Mouse (Mus musculus) stomach, embryonic 16.5 days (tissue): Measurements from ENCODE around the gene Tmem37. TPM values are rescaled to one million over a fixed set of nuclear protein-coding genes. Genes with fewer than 3 reads are reported as not detected.

Experiments
- ATAC-seq: fragments of 200-750 bp; cut with Nextera tagmentation; 2 replicates; pipeline ENCODE4 v1.8.0; 2017; ENCODE audit warnings: moderate number of reproducible peaks, moderate TSS enrichment; ENCODE audit not compliant: insufficient read depth, low FRiP score
- H3K27ac ChIP-seq: fragments of 300-500 bp; sonication (generic); 2 replicates; pipeline ENCODE4 v1.5.1; 2014; ENCODE audit warnings: low read length
- H3K27me3 ChIP-seq: fragments of 300-500 bp; sonication (generic); 2 replicates; pipeline ENCODE4 v1.6.1; 2014; ENCODE audit warnings: low read length, control low read depth, mixed read lengths; ENCODE audit not compliant: control insufficient read depth, insufficient read depth
- H3K36me3 ChIP-seq: fragments of 300-500 bp; sonication (generic); 2 replicates; pipeline ENCODE4 v1.6.1; 2014; ENCODE audit warnings: low read length; ENCODE audit not compliant: control insufficient read depth, insufficient read depth
- H3K4me1 ChIP-seq: fragments of 300-500 bp; sonication (generic); 2 replicates; pipeline ENCODE4 v1.6.1; 2014; ENCODE audit warnings: low read length, control low read depth, mixed read lengths; ENCODE audit not compliant: control insufficient read depth, insufficient read depth
- H3K4me2 ChIP-seq: fragments of 300-500 bp; sonication (generic); 2 replicates; pipeline ENCODE4 v1.6.1; 2014; ENCODE audit warnings: low read depth, low read length, mixed read lengths
- H3K4me3 ChIP-seq: fragments of 300-500 bp; sonication (generic); replicated peaks from 2 replicates; pipeline ENCODE4 v1.5.1; 2014; ENCODE audit warnings: mild to moderate bottlenecking, low read length
- H3K9ac ChIP-seq: fragments of 300-500 bp; sonication (generic); 2 replicates; pipeline ENCODE4 v1.6.1; 2014; ENCODE audit warnings: low read length
- H3K9me3 ChIP-seq: fragments of 300-500 bp; sonication (generic); replicated peaks from 2 replicates; pipeline ENCODE4 v1.6.1; 2016; ENCODE audit warnings: low read length, control low read depth; ENCODE audit not compliant: control insufficient read depth
- WGBS: fragments of 180-500 bp; shearing (Covaris S2); extraction: QIAGEN DNeasy Blood & Tissue Kit; methylation state at CpG from one replicate; pipeline ENCODE4 v1.1.7; 2014; 5-methylcytosine and 5-hydroxymethylcytosine counted together
- polyA plus RNA-seq: library from polyadenylated mRNA; unstranded; fragments of >200 nt; fragmentation: Nextera tagmentation; extraction: Ambion mirVana; gene quantifications from 2 replicates; pipeline ENCODE4 v1.2.1, GENCODE M21; 2015

The Tmem37 gene
- polyA plus RNA-seq, 1 experiment from 2014 or later = 24.8 TPM

DNA sequence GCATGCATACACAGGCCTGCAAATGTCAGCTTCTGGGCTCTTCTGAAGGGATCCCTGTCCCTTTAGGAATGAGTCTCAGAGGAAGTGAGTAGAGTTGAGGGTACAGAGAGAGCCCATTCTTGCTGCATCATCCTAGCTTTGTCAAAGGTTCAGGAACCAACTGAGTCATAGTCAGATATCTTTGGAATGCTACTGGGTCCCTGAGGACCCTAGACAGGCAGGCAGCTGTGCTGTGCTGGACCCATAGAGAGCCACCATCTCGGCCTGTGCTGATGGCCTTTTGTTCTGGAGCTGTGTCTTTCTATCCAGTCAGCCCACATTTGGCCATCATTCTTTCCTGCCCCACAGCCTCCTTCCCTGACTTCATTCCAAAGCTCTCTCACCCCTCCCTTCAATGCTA lies 39.1 kb downstream of the Tmem37 start:
- Histone ChIP-seq H3K4me1 (no peaks in the 10 kb centered on the region), H3K9ac (no peak overlapping the region), H3K4me3 (no peak overlapping the region), H3K27ac (no peak overlapping the region), H3K36me3 (no peaks in the 10 kb centered on the region), H3K9me3 (no peaks in the 10 kb centered on the region), H3K4me2 (no peak overlapping the region), H3K27me3 (no peaks in the 10 kb centered on the region)
- no peak for ATAC-seq
- 50% methylated on average over 1 of the region's 1 CpGs for WGBS

DNA sequence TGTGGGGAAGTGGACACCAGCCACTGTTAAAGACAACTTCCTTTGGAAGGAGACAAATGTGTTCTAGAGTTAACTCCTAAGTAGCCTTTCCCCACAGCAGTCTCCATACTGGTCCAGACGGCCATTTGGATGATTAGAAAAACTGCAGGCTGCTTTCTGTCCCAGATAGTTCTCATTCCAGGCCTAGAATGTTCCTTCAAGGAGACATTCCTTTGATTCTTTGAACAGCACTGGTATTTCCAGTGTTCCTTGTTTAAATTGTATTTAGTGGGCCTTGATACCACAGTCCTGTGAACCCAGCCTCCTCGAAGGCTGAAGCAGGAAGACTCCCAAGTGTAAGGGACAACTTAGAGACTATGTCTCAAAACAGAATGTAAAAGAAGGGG lies 40.4 kb downstream of the Tmem37 start:
- H3K9ac ChIP-seq = no peak overlapping the region
- H3K4me1 ChIP-seq = no peaks in the 10 kb centered on the region
- WGBS = 63% methylated on average over 2 of the region's 2 CpGs
- H3K27ac ChIP-seq = no peak overlapping the region
- no peaks in the 10 kb centered on the region for H3K36me3 ChIP-seq
- no peaks in the 10 kb centered on the region for H3K9me3 ChIP-seq
- no peak overlapping the region for H3K4me3 ChIP-seq
- ATAC-seq = no peak
- H3K27me3 ChIP-seq = no peaks in the 10 kb centered on the region
- no peak overlapping the region for H3K4me2 ChIP-seq

DNA sequence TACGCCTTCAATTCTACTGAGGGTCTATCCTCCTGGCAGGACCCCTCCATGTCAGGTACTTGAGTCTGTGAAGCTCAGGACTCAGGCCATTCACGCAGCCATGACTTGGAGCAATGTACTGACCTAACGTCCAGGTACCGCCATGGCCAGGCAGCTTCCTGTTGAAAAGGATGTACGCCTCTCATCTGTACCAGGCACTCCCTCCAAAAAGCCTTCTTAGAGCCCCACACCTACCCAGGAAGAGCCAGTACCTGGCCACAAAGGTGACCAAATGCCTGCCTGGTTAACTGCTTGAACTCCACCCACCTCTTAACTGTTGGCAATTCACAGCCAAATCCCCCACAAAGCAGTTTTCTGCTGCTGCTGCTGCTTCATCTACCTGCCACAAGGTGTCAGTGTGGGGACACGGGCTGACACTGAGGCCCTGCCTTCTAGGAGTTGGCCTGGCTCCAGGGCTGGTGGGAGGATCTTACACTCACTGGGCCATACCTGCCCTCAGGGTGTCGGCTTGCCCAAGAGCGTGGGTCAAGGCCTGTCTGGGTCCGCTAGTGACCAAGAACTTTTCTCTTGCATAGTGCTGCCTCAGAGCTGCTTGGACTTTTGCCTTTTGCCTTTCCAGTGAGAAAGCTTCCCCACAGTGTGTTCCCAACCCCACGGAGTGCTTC lies 40.9 kb downstream of the Tmem37 start:
- Histone ChIP-seq H3K4me3 (no peak overlapping the region), H3K9ac (no peak overlapping the region)

DNA sequence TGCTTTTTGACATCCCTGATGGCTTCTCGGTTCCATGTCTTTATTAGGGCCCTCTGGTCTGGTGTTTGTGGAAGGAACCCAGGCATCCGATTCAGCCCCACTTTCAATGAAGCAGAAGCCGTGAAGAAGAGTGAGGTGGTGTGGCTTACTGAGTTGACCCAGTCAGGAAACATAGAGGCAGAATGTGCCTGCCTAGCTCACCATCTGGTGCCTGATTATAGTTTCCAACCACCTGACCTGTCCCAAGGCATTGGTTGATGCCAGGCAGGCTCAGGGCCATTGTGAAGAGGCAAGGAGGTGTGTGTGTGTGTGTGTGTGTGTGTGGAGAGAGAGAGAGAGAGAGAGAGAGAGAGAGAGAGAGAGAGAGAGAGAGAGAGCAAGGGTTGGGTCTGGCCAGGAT lies 43.4 kb downstream of the Tmem37 start:
- no peaks in the 10 kb centered on the region for H3K4me1 ChIP-seq
- 80% methylated on average over 3 of the region's 3 CpGs for WGBS
- H3K27ac ChIP-seq = no peak overlapping the region
- H3K9ac ChIP-seq = no peak overlapping the region
- H3K9me3 ChIP-seq = no peaks in the 10 kb centered on the region
- no peak overlapping the region for H3K4me3 ChIP-seq
- H3K27me3 ChIP-seq = no peaks in the 10 kb centered on the region
- H3K4me2 ChIP-seq = no peak overlapping the region
- no peak for ATAC-seq
- H3K36me3 ChIP-seq = no peaks in the 10 kb centered on the region

More for the DNA sequence above, 40.9 kb downstream of the Tmem37 start:
- no peaks in the 10 kb centered on the region for H3K9me3 ChIP-seq
- no peak overlapping the region for H3K27ac ChIP-seq
- H3K36me3 ChIP-seq = no peaks in the 10 kb centered on the region
- ATAC-seq = peak; percentile 85; the same call in 1 of the 2 replicates
- H3K4me1 ChIP-seq = no peaks in the 10 kb centered on the region
- H3K4me2 ChIP-seq = no peak overlapping the region
- no peaks in the 10 kb centered on the region for H3K27me3 ChIP-seq
- 39% methylated on average over 10 of the region's 10 CpGs for WGBS

DNA sequence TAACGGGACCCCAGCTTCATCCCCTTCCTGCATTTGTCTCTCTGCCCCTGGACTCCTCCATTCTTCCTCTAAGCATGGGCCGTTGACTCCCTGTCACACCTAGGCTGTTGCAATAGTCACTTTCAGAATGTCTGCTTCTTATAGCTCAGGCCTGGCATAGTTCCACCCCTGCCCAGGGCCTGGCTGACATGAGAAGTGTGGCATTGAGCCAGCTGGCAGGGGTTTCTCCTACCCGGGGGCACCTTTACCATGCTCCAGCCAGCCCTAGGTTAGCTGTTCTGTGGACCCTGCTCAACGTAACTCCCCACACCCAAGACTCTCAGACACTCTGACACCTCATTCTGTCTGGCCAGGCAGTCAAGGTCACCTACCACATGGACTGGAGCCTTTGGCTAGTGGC lies 46.2 kb downstream of the Tmem37 start:
- no peak overlapping the region for H3K9ac ChIP-seq
- no peak overlapping the region for H3K4me3 ChIP-seq
- H3K27me3 ChIP-seq = no peaks in the 10 kb centered on the region
- H3K9me3 ChIP-seq = no peaks in the 10 kb centered on the region
- no peak overlapping the region for H3K27ac ChIP-seq
- 57% methylated on average over 4 of the region's 4 CpGs for WGBS
- no peaks in the 10 kb centered on the region for H3K36me3 ChIP-seq
- no peaks in the 10 kb centered on the region; the same call in 1 of the 2 replicates for H3K4me1 ChIP-seq
- no peak overlapping the region for H3K4me2 ChIP-seq
- ATAC-seq = no peak

DNA sequence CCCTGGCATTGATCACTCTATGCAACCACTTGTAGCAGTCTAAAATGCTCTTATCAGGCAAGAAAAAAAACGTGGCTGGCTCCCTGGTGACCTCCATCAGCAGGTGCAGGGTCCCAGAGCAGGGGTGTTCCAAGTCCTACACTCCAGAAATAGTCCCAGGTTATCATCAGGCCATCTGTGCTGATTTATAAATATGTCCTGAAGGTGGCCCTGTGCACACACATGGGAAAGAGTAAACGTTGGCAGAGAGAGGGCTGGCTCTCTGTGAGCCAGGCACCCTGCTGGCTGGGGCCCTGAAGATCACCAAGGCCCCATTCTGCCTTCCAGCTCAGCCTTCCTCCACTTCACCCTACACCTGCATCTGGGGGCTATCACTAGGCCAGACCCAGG lies 48.8 kb downstream of the Tmem37 start:
- peak; percentile 34; the same call in 1 of the 2 replicates for ATAC-seq
- 7% methylated on average over 2 of the region's 2 CpGs for WGBS
- no peaks in the 10 kb centered on the region for H3K9me3 ChIP-seq
- no peaks in the 10 kb centered on the region for H3K27me3 ChIP-seq
- no peak overlapping the region for H3K9ac ChIP-seq
- H3K36me3 ChIP-seq = no peaks in the 10 kb centered on the region
- H3K4me3 ChIP-seq = no peak overlapping the region
- no peak overlapping the region for H3K4me2 ChIP-seq
- no peak overlapping the region; the same call in 1 of the 2 replicates for H3K27ac ChIP-seq
- H3K4me1 ChIP-seq = no peaks in the 10 kb centered on the region; the same call in 1 of the 2 replicates

DNA sequence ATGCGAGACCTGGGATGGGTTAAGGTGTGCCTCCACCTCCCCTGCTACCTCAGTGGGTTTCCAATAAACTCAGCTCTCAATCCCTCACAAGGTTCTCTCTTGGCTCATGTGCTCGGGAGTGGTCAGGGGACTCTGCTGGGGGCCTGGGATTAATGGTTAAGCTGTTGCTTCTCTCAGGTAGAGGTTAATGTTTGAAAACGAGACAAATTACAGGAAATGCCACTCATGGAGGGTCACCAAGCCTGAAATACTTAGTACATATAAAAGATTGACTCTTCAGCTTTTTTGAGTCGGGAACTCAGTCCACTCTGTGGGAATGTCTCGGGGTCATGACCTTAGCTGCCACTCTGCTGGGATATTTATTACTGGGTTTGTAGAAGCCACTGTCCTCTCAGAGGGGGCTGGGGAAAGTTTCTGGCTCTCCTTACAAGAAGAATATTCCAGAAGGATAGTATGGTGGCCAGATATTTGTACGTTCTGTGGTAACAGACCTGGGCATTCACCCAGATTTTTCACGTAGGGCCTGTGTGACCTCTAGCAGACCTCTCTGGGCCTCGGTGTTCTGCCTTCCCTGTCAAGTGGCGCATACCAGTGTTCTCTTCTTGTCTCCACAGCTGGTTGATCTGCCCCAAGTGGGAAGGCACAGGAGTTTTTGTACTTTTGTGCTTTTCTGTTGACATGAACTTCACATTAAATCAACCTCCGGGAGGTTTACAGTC lies 49.4 kb downstream of the Tmem37 start:
- H3K36me3 ChIP-seq = no peaks in the 10 kb centered on the region
- H3K27me3 ChIP-seq = no peaks in the 10 kb centered on the region
- H3K27ac ChIP-seq = no peak overlapping the region
- H3K9ac ChIP-seq = no peak overlapping the region
- no peak overlapping the region for H3K4me2 ChIP-seq
- no peaks in the 10 kb centered on the region for H3K9me3 ChIP-seq
- H3K4me3 ChIP-seq = no peak overlapping the region
- no peak for ATAC-seq
- WGBS = 36% methylated on average over 10 of the region's 10 CpGs
- no peaks in the 10 kb centered on the region; the same call in 1 of the 2 replicates for H3K4me1 ChIP-seq

DNA sequence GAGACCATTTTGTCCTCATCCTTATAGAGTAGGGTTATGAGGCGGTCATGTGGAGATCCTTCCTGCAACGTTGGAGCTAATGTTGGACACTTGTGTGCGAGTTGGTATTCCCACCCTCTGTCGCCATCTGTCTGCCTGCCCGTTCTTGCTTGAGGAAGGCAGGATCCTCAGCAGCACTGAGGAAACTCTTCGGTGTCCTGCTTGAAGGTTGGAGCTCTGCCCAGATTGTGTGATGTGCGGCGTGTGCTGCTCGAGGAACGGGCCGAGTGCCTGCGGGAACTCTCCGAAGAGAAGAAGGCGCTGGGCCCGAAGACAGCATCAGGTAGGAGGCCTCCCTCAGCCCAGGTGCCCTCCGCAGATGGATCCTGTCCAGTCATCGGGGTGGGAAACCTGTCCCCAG lies 51.9 kb downstream of the Tmem37 start:
- Histone ChIP-seq H3K9ac (no peak overlapping the region), H3K27me3 (no peaks in the 10 kb centered on the region), H3K4me2 (no peak overlapping the region), H3K27ac (no peak overlapping the region), H3K36me3 (no peaks in the 10 kb centered on the region), H3K4me3 (no peak overlapping the region), H3K4me1 (no peaks in the 10 kb centered on the region; the same call in 1 of the 2 replicates), H3K9me3 (no peaks in the 10 kb centered on the region)
- WGBS = 78% methylated on average over 17 of the region's 17 CpGs
- no peak for ATAC-seq

DNA sequence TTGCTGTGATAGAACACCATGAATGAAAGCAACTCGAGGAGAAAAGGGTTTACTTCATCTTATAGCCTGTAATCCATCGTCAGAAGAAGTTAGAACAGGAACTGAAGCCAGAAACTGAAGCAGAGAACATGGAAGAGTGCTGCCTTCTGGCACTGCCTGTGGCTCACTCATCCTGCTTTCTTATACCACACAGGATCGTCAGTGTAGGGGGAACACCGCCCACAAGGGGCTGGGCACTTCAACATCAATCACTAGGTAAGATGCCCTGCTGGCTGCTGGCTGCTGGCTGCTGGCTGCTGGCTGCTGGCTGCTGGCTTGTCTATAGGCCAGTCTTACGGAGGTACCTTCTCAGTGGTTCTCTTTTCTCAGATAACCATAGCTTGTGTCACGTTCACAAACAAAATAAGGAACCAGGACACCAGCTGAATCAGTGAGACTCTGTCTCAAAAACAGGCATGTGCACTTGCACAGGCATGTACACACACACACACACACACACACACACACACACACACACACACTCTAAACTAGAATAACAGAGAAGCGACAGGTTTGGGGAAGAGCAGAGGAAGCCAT lies 53.5 kb downstream of the Tmem37 start:
- H3K36me3 ChIP-seq = no peaks in the 10 kb centered on the region
- 65% methylated on average over 7 of the region's 7 CpGs for WGBS
- H3K4me1 ChIP-seq = no peaks in the 10 kb centered on the region; the same call in 1 of the 2 replicates
- H3K27me3 ChIP-seq = no peaks in the 10 kb centered on the region
- no peak overlapping the region for H3K4me3 ChIP-seq
- no peak overlapping the region for H3K4me2 ChIP-seq
- ATAC-seq = no peak
- H3K9me3 ChIP-seq = no peaks in the 10 kb centered on the region
- H3K27ac ChIP-seq = no peak overlapping the region
- H3K9ac ChIP-seq = no peak overlapping the region
